Mouse (Mus musculus) forebrain, embryonic 11.5 days (tissue): ENCODE measurements at regions not wholly inside any gene's neighbourhood (a gene's known extent, or its start where the extent isn't known, plus 50 kb on each side); places are given as distances from the start of the nearest gene placed in this dataset.

ENCODE experiments used
- ATAC-seq: fragments of 200-750 bp; cut with Nextera tagmentation; replicated peaks from 2 replicates; pipeline ENCODE4 v1.8.0; 2017; ENCODE audit warnings: moderate TSS enrichment; ENCODE audit not compliant: low FRiP score
- DNase-seq: peaks from one replicate; pipeline ENCODE4 v3.0.0-alpha.2; 2017; ENCODE audit warnings: low spot score
- H3K27ac ChIP-seq: fragments of 300-500 bp; sonication (generic); 2 replicates; pipeline ENCODE4 v1.5.1; 2014; ENCODE audit warnings: low read depth, low read length
- H3K27me3 ChIP-seq: fragments of 300-500 bp; sonication (generic); 2 replicates; pipeline ENCODE4 v1.6.1; 2014; ENCODE audit warnings: mild to moderate bottlenecking, low read length, mixed read lengths; ENCODE audit not compliant: control insufficient read depth, insufficient read depth
- H3K36me3 ChIP-seq: fragments of 300-500 bp; sonication (generic); 2 replicates; pipeline ENCODE4 v1.6.1; 2014; ENCODE audit warnings: mild to moderate bottlenecking, low read length, moderate library complexity, mixed read lengths; ENCODE audit not compliant: control insufficient read depth, insufficient read depth
- H3K4me1 ChIP-seq: fragments of 300-500 bp; sonication (generic); replicated peaks from 2 replicates; pipeline ENCODE4 v1.6.1; 2014; ENCODE audit warnings: low read length, mixed read lengths; ENCODE audit not compliant: control insufficient read depth, insufficient read depth
- H3K4me2 ChIP-seq: fragments of 300-500 bp; sonication (generic); 2 replicates; pipeline ENCODE4 v1.6.1; 2014; ENCODE audit warnings: low read depth, mild to moderate bottlenecking, low read length, moderate library complexity, mixed read lengths; ENCODE audit not compliant: severe bottlenecking
- H3K4me3 ChIP-seq: fragments of 300-500 bp; sonication (generic); 2 replicates; pipeline ENCODE4 v1.5.1; 2014; ENCODE audit warnings: low read depth, low read length
- H3K9ac ChIP-seq: fragments of 300-500 bp; sonication (generic); 2 replicates; pipeline ENCODE4 v1.6.1; 2014; ENCODE audit warnings: low read length
- H3K9me3 ChIP-seq: fragments of 300-500 bp; sonication (generic); 2 replicates; pipeline ENCODE4 v1.6.1; 2016; ENCODE audit warnings: low read length, mixed read lengths; ENCODE audit not compliant: control insufficient read depth
- WGBS: fragments of 180-500 bp; shearing (Covaris S2); extraction: QIAGEN DNeasy Blood & Tissue Kit; methylation state at CpG from one replicate; pipeline ENCODE4 v1.1.7; 2014; 5-methylcytosine and 5-hydroxymethylcytosine counted together

DNA sequence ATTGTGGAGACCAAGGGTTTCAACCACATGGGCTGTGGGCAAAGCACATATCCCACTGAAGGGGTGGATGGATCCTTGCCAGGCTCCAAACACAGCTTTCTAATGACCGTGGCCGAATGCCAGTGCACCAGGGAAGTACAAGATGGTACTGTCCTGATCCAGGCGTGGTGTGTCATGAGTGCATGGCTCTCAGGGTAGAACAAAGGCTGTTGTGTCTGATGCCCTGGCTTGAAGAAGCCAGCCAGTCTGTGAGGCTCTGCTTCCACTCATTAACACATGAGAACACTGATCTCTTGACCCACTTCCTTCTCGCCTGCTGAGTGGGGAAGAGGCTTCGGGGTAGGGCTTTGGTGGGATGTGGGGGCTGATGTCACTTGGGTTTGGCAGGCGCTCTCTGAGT, 330.7 kb downstream of the Med13l start:
- Histone ChIP-seq H3K27ac (no peak overlapping the region), H3K27me3 (no peaks in the 10 kb centered on the region), H3K4me1 (no peaks in the 10 kb centered on the region), H3K4me3 (no peak overlapping the region), H3K4me2 (no peak overlapping the region), H3K36me3 (no peaks in the 10 kb centered on the region), H3K9me3 (no peaks in the 10 kb centered on the region), H3K9ac (no peak overlapping the region)
- ATAC-seq: no peak
- no peak for DNase-seq
- WGBS: 84% methylated on average over 6 of the region's 6 CpGs

DNA sequence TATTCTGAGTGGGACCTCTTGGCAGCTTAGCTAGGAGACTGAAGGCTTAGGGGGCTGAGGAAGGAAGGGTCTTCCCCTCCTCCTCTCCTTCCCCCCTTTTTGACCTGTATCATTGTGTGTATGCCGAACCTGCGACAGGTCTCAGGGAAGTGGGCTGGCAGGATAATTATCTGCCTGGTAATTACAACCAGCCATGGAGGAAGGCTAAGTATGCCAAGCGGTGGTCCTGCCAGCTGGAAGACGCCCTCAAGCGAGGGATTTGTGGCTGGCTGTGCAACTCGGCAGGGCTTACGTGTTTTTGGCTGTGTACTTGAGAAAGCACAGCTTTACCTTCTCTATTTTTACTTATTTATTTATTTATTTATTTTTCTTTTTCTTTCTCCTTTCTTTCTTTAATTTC, 347.7 kb downstream of the Med13l start:
- DNase-seq (peak; percentile 45), ATAC-seq (no peak)
- Histone ChIP-seq H3K36me3 (no peaks in the 10 kb centered on the region), H3K4me3 (no peak overlapping the region), H3K4me1 (no peaks in the 10 kb centered on the region), H3K4me2 (no peak overlapping the region), H3K27me3 (no peaks in the 10 kb centered on the region), H3K27ac (no peak overlapping the region), H3K9ac (no peak overlapping the region), H3K9me3 (no peaks in the 10 kb centered on the region; the same call in 1 of the 2 replicates)
- WGBS: 73% methylated on average over 7 of the region's 7 CpGs

DNA sequence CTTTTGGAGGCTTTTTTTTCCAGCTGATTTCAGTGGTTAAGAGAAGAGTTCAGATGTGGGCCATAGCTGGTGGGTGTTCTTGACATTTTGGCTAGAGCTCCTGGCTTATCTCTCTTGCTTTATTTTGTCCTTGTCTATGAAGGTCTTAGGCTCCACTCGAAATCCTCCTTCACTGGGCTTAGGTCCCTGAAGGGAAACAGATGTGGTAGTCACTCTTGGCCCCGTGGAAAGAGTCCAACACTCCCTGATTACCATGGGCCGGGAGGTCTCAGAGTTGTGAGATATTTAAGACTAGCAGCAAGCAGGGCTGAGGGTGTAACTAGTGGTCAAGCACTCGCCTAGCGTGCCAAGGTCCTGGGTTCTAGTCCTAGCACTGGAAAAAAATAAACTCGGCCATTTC, 349.3 kb downstream of the Med13l start:
- Histone ChIP-seq H3K4me1 (no peaks in the 10 kb centered on the region), H3K27ac (no peak overlapping the region), H3K27me3 (no peaks in the 10 kb centered on the region), H3K9me3 (no peaks in the 10 kb centered on the region), H3K4me3 (no peak overlapping the region), H3K9ac (no peak overlapping the region), H3K4me2 (no peak overlapping the region), H3K36me3 (no peaks in the 10 kb centered on the region)
- DNase-seq: peak; percentile 29
- ATAC-seq: no peak
- WGBS: 87% methylated on average over 6 of the region's 6 CpGs

DNA sequence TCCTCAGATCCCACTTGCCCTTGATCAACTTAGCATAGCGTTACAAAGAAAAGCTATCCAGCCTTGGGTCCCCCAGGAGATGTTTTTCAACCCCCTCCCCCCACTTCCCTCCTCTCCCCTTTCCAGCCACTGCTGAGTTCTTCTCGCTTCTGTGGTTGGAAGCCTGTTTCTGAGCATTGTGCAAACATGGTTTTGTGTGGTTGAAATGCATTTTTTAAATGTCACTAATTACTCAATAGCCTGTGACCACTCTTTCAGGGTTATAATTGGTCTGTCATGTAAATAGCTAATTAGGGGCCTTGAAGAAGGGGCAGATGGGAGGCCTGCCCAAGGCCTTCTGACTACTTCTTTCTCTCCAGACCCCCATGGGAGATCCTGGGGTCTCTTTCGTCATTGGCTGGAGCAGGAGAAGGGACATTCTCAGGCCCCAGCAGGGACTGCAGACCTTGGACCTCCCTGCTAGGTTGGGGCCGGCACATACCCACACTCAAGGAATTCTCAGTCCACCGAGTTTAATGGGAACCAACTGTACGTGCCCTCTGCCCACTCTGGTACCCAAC, 353.8 kb downstream of the Med13l start:
- Histone ChIP-seq H3K4me2 (no peak overlapping the region), H3K4me3 (no peak overlapping the region), H3K27ac (no peak overlapping the region), H3K9me3 (no peaks in the 10 kb centered on the region), H3K4me1 (no peaks in the 10 kb centered on the region), H3K27me3 (no peaks in the 10 kb centered on the region), H3K36me3 (no peaks in the 10 kb centered on the region), H3K9ac (no peak overlapping the region)
- DNase-seq (peak; percentile 52), ATAC-seq (no peak)
- WGBS: 53% methylated on average over 6 of the region's 6 CpGs

DNA sequence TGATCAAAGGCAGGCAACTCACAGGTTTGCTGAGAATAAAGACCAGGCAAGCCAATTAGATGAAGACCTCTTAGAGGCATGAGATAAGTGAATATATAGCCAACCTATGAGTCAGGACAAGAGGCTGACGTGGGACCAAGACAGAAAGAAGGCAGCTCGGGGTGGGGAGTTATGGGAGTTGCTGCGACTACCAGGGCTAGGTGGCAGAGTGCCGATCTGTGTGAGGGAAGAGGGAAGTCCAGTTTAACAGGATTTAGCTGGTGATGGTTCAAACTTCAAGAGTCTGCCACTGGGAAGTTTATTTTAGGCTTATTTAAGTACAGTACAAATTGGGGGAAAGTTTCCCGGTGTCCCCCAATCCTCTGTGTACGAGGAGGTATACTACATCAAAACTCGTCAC, 362.9 kb downstream of the Med13l start:
- H3K4me3 ChIP-seq: no peak overlapping the region
- H3K27ac ChIP-seq: no peak overlapping the region
- no peaks in the 10 kb centered on the region for H3K9me3 ChIP-seq
- 94% methylated on average over 7 of the region's 7 CpGs for WGBS
- H3K4me2 ChIP-seq: no peak overlapping the region
- no peaks in the 10 kb centered on the region for H3K36me3 ChIP-seq
- DNase-seq: peak; percentile 6
- no peaks in the 10 kb centered on the region; the same call in 1 of the 2 replicates for H3K27me3 ChIP-seq
- no peak overlapping the region for H3K9ac ChIP-seq
- ATAC-seq: no peak
- H3K4me1 ChIP-seq: no peaks in the 10 kb centered on the region

DNA sequence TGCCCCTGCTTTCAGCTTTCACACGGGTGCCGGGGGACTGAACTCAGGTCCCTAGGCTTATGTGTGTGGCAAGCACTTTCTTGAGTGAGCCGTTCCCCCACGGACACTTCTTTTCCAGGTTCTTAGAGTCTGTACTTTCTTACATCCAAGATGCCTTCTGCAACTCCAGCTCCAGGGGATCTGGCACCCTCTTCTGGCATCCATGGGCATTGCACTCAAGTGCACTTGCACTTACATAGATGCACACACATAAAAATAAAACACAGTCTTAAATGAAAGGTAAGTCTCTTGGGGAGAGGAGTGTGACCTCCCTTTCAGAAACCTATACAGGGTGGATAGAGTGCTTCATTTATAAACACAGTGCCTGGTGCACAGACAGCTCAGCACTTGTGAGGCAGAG, 368.6 kb downstream of the Med13l start:
- no peaks in the 10 kb centered on the region for H3K9me3 ChIP-seq
- no peak overlapping the region for H3K9ac ChIP-seq
- no peak overlapping the region for H3K27ac ChIP-seq
- no peak overlapping the region for H3K4me3 ChIP-seq
- ATAC-seq: no peak
- H3K27me3 ChIP-seq: peaks cover 2% of the 10 kb centered on the region; the same call in 1 of the 2 replicates
- no peaks in the 10 kb centered on the region for H3K4me1 ChIP-seq
- DNase-seq: no peak
- no peak overlapping the region for H3K4me2 ChIP-seq
- WGBS: 95% methylated on average over 4 of the region's 4 CpGs
- H3K36me3 ChIP-seq: no peaks in the 10 kb centered on the region

DNA sequence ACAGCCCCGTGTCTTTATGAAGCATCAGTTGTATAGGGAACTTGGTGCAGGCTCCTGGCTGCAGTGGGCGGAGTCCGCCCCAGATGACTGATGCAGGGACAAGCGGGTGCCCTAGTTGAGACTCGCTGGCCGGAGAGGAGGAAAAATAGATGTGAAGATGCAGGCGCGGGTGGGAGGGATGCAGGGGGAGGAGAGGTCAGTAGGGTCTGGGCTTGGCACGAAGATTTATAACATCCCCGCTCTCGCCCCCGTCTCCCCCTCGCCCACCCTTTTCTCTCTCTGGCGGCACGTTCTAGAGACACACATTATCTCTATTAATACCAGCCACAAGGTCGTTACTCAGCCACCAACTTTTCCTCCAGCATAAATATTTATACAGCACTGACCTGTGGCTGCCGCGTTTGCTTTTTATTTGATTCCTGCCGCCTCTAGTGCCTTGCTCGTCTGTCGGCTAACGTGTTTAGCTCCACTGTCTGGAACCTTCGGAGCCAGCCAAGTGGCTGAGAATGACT, 369.6 kb downstream of the Med13l start:
- Histone ChIP-seq H3K4me1 (no peaks in the 10 kb centered on the region), H3K36me3 (no peaks in the 10 kb centered on the region), H3K9me3 (no peaks in the 10 kb centered on the region), H3K9ac (no peak overlapping the region), H3K27me3 (peaks cover 2% of the 10 kb centered on the region; the same call in 1 of the 2 replicates), H3K27ac (no peak overlapping the region), H3K4me3 (peak overlapping the region; percentile 14), H3K4me2 (peak overlapping the region; percentile 38; the same call in 1 of the 2 replicates)
- ATAC-seq (no peak), DNase-seq (peak; percentile 54)
- 21% methylated on average over 23 of the region's 23 CpGs for WGBS

DNA sequence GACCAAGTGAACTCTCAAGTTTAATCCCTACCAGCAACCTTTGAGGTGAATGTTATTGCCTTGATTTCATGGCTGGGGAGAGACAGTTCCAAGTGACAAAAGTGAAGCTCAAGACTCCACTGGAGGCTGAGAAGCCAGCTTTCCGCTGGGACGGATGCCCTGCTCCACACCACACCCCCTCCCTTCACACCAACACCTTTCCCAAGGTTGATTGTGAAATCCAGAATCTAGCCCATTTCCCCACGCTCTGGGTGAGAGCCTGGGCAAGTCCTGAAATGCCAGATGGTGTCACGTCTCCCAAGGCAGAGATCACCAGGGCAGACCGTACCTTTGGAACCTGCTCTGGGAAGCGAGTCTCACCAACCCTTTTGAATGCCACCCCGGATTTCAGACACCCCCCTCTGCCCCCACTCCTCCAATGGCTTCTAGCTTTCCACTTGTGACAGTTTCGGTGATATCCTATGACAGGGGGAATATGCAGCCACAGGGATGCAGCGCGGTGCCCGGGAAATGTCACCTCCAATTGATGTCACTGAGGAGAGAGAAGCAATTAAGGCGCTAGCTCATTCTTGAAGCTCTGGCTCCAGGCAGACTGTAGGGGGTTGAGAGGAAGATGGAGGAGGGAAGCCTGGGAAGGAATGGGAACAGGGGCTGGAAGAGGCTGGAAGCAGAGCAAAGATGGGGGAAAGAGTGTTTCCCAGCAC, 379.0 kb downstream of the Med13l start:
- peaks cover 3% of the 10 kb centered on the region for H3K27me3 ChIP-seq
- WGBS: 91% methylated on average over 12 of the region's 12 CpGs
- no peak overlapping the region for H3K4me3 ChIP-seq
- H3K4me1 ChIP-seq: no peaks in the 10 kb centered on the region
- no peak overlapping the region for H3K9ac ChIP-seq
- H3K9me3 ChIP-seq: no peaks in the 10 kb centered on the region
- DNase-seq (no peak), ATAC-seq (no peak)
- H3K4me2 ChIP-seq: no peak overlapping the region
- no peaks in the 10 kb centered on the region for H3K36me3 ChIP-seq
- H3K27ac ChIP-seq: no peak overlapping the region

DNA sequence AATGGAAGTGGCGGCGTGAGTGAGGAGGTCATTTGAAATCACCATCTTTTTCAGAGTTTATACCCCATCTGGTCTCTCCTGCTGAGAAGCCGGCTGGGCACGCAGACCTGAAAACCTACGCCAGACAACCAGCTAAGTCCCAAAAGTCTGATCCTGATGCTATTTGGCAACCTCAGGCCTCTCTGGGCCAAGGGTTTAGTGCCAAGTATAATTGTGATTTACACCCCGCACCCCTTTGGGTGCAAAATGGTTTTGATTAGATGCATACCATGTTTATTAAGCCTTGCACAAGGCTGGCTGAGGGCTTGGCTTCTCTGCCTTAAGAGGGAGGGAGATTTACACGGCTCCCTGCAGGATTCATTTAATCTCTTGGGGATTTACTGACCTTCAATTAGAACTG, 383.8 kb downstream of the Med13l start:
- Histone ChIP-seq H3K27ac (no peak overlapping the region), H3K9me3 (no peaks in the 10 kb centered on the region), H3K36me3 (no peaks in the 10 kb centered on the region), H3K4me3 (no peak overlapping the region), H3K27me3 (peaks cover 6% of the 10 kb centered on the region), H3K4me2 (no peak overlapping the region), H3K9ac (no peak overlapping the region), H3K4me1 (no peaks in the 10 kb centered on the region; the same call in 1 of the 2 replicates)
- DNase-seq: no peak
- ATAC-seq: no peak
- 8% methylated on average over 7 of the region's 7 CpGs for WGBS
